Mouse (Mus musculus) neural tube, embryonic 12.5 days (tissue): ENCODE measurements around the gene Pnmt. TPM values are rescaled to one million over a fixed set of nuclear protein-coding genes. Genes with fewer than 3 reads are reported as not detected.

Source experiments
- ATAC-seq: fragments of 200-750 bp; cut with Nextera tagmentation; 2 replicates; pipeline ENCODE4 v1.8.0; 2017; ENCODE audit warnings: low read depth, mild to moderate bottlenecking, moderate TSS enrichment, moderate library complexity; ENCODE audit not compliant: low FRiP score
- H3K27ac ChIP-seq: fragments of 300-500 bp; sonication (generic); 2 replicates; pipeline ENCODE4 v1.5.1; 2016
- H3K27me3 ChIP-seq: fragments of 300-500 bp; sonication (generic); replicated peaks from 2 replicates; pipeline ENCODE4 v1.6.1; 2016; ENCODE audit warnings: mild to moderate bottlenecking
- H3K36me3 ChIP-seq: fragments of 300-500 bp; sonication (generic); 2 replicates; pipeline ENCODE4 v1.6.1; 2016; ENCODE audit warnings: mild to moderate bottlenecking
- H3K4me1 ChIP-seq: fragments of 300-500 bp; sonication (generic); 2 replicates; pipeline ENCODE4 v1.6.1; 2016
- H3K4me2 ChIP-seq: fragments of 300-500 bp; sonication (generic); replicated peaks from 2 replicates; pipeline ENCODE4 v1.6.1; 2016; ENCODE audit warnings: mild to moderate bottlenecking
- H3K4me3 ChIP-seq: fragments of 300-500 bp; sonication (generic); 2 replicates; pipeline ENCODE4 v1.5.1; 2016
- H3K9ac ChIP-seq: fragments of 300-500 bp; sonication (generic); 2 replicates; pipeline ENCODE4 v1.6.1; 2016; ENCODE audit warnings: mild to moderate bottlenecking
- H3K9me3 ChIP-seq: fragments of 300-500 bp; sonication (generic); 2 replicates; pipeline ENCODE4 v1.6.1; 2016; ENCODE audit warnings: mild to moderate bottlenecking
- WGBS: fragments of 180-500 bp; shearing (Covaris S2); methylation state at CpG from one replicate; pipeline ENCODE4 v1.1.7; 2016; 5-methylcytosine and 5-hydroxymethylcytosine counted together
- polyA plus RNA-seq: library from polyadenylated mRNA; unstranded; fragments of >200 nt; fragmentation: Nextera tagmentation; extraction: Ambion mirVana; gene quantifications from 2 replicates; pipeline ENCODE4 v1.2.1, GENCODE M21; 2016

The Pnmt gene
- polyA plus RNA-seq, 1 experiment from 2014 or later, result 0.49 TPM

- peak overlapping the region; percentile 66 for H3K27ac ChIP-seq
- ATAC-seq, result no peak
- peaks cover 43% of the 10 kb centered on the region for H3K4me1 ChIP-seq
- WGBS, result 40% methylated on average over 9 of the region's 9 CpGs
- H3K4me3 ChIP-seq, result no peak overlapping the region
- H3K36me3 ChIP-seq, result no peaks in the 10 kb centered on the region
- H3K27me3 ChIP-seq, result no peaks in the 10 kb centered on the region
- H3K9ac ChIP-seq, result peak overlapping the region; percentile 30
- peak overlapping the region; percentile 38 for H3K4me2 ChIP-seq
- H3K9me3 ChIP-seq, result no peaks in the 10 kb centered on the region
Measured at GRCm38 (mm10) chr11:98360866-98361521, 25.3 kb upstream of the Pnmt start.

DNA sequence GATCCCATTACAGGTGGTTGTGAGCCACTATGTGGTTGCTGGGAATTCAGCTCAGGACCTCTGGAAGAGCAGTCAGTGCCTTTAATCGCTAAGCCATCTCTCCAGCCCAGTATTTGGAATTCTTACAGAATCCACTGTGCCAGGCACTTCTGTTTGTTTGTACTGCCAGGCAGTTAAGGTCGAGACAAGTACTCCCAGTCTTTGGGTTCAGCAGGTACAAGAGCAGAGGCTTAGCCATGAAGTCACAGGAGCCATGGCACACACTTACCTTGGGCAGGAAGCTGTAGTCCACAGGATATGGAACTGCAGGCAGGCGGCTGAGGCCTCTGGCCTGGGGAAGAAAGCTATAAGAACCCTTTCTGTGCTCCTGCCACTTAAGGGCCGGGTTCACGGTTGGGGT is 22.4 kb upstream of the Pnmt start:
- peaks cover 33% of the 10 kb centered on the region for H3K4me1 ChIP-seq
- no peaks in the 10 kb centered on the region for H3K36me3 ChIP-seq
- WGBS, result 89% methylated on average over 5 of the region's 5 CpGs
- no peaks in the 10 kb centered on the region for H3K9me3 ChIP-seq
- no peak overlapping the region for H3K4me2 ChIP-seq
- H3K9ac ChIP-seq, result no peak overlapping the region
- no peaks in the 10 kb centered on the region for H3K27me3 ChIP-seq
- ATAC-seq, result no peak
- no peak overlapping the region for H3K4me3 ChIP-seq
- H3K27ac ChIP-seq, result no peak overlapping the region

GRCm38 (mm10) chr11:98364410-98364809 is 21.8 kb upstream of the Pnmt start:
- ATAC-seq, result no peak
- no peak overlapping the region for H3K4me2 ChIP-seq
- no peaks in the 10 kb centered on the region for H3K27me3 ChIP-seq
- H3K9ac ChIP-seq, result no peak overlapping the region
- H3K36me3 ChIP-seq, result no peaks in the 10 kb centered on the region
- H3K9me3 ChIP-seq, result no peaks in the 10 kb centered on the region
- 96% methylated on average over 5 of the region's 5 CpGs for WGBS
- H3K4me1 ChIP-seq, result peaks cover 28% of the 10 kb centered on the region
- H3K27ac ChIP-seq, result no peak overlapping the region
- H3K4me3 ChIP-seq, result no peak overlapping the region

GRCm38 (mm10) chr11:98366290-98366689 is 20.0 kb upstream of the Pnmt start:
- Histone ChIP-seq H3K9ac (no peak overlapping the region), H3K9me3 (no peaks in the 10 kb centered on the region), H3K4me3 (no peak overlapping the region), H3K4me2 (no peak overlapping the region), H3K4me1 (peaks cover 22% of the 10 kb centered on the region), H3K36me3 (no peaks in the 10 kb centered on the region), H3K27ac (no peak overlapping the region), H3K27me3 (no peaks in the 10 kb centered on the region)
- 75% methylated on average over 10 of the region's 10 CpGs for WGBS
- no peak for ATAC-seq

GRCm38 (mm10) chr11:98367171-98367862 is 18.9 kb upstream of the Pnmt start:
- 89% methylated on average over 10 of the region's 10 CpGs for WGBS
- Histone ChIP-seq H3K9me3 (no peaks in the 10 kb centered on the region), H3K27ac (no peak overlapping the region), H3K4me3 (no peak overlapping the region), H3K4me2 (no peak overlapping the region), H3K27me3 (no peaks in the 10 kb centered on the region), H3K4me1 (peaks cover 21% of the 10 kb centered on the region), H3K36me3 (no peaks in the 10 kb centered on the region), H3K9ac (no peak overlapping the region)
- ATAC-seq, result no peak

GRCm38 (mm10) chr11:98367863-98368186 is 18.4 kb upstream of the Pnmt start:
- H3K27ac ChIP-seq, result no peak overlapping the region
- no peaks in the 10 kb centered on the region for H3K36me3 ChIP-seq
- no peaks in the 10 kb centered on the region for H3K9me3 ChIP-seq
- 89% methylated on average over 7 of the region's 7 CpGs for WGBS
- no peaks in the 10 kb centered on the region for H3K27me3 ChIP-seq
- no peak for ATAC-seq
- H3K4me1 ChIP-seq, result peaks cover 21% of the 10 kb centered on the region
- H3K9ac ChIP-seq, result no peak overlapping the region
- no peak overlapping the region for H3K4me2 ChIP-seq
- H3K4me3 ChIP-seq, result no peak overlapping the region

GRCm38 (mm10) chr11:98369337-98369736 is 16.9 kb upstream of the Pnmt start:
- Histone ChIP-seq H3K36me3 (peaks cover 1% of the 10 kb centered on the region; the same call in 1 of the 2 replicates), H3K4me2 (no peak overlapping the region), H3K27me3 (no peaks in the 10 kb centered on the region), H3K9ac (no peak overlapping the region), H3K27ac (no peak overlapping the region), H3K9me3 (no peaks in the 10 kb centered on the region), H3K4me3 (no peak overlapping the region), H3K4me1 (peaks cover 21% of the 10 kb centered on the region)
- WGBS, result 87% methylated on average over 6 of the region's 6 CpGs
- no peak for ATAC-seq

- Histone ChIP-seq H3K27me3 (no peaks in the 10 kb centered on the region), H3K4me2 (no peak overlapping the region), H3K4me1 (peaks cover 21% of the 10 kb centered on the region), H3K9ac (no peak overlapping the region), H3K27ac (no peak overlapping the region), H3K36me3 (peaks cover 14% of the 10 kb centered on the region), H3K4me3 (no peak overlapping the region), H3K9me3 (no peaks in the 10 kb centered on the region)
- ATAC-seq, result no peak
- WGBS, result 84% methylated on average over 2 of the region's 2 CpGs
Measured at GRCm38 (mm10) chr11:98370588-98370987, 15.7 kb upstream of the Pnmt start.

- Histone ChIP-seq H3K27ac (no peak overlapping the region), H3K4me1 (peaks cover 21% of the 10 kb centered on the region), H3K9ac (no peak overlapping the region; the same call in 1 of the 2 replicates), H3K36me3 (peaks cover 25% of the 10 kb centered on the region), H3K4me3 (no peak overlapping the region), H3K27me3 (no peaks in the 10 kb centered on the region), H3K4me2 (peak overlapping the region; percentile 18; the same call in 1 of the 2 replicates), H3K9me3 (no peaks in the 10 kb centered on the region)
- 26% methylated on average over 10 of the region's 10 CpGs for WGBS
- peak; percentile 61; the same call in 1 of the 2 replicates for ATAC-seq
Measured at GRCm38 (mm10) chr11:98371556-98372240, 14.6 kb upstream of the Pnmt start.

DNA sequence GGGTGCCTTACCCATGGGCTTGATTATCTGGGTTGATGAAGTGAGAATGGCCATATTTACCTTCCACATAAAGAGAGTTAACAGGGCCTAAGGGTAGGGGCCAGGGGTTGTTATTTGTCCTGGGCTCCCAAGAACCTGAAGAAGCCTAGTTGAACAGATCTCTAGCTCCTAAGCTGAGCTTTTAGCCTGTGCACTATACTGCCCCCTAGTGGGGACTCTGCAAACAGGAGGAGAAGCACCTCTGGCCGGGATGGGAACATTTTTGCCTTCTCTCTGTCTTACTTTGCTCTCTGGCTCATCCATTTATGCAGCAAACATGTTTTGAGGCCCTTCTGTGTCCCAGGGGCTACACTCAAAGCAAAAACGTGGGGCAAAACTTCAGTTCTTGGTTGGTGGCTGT is 13.8 kb upstream of the Pnmt start:
- no peak for ATAC-seq
- H3K9me3 ChIP-seq, result no peaks in the 10 kb centered on the region
- peaks cover 32% of the 10 kb centered on the region for H3K36me3 ChIP-seq
- no peak overlapping the region for H3K4me2 ChIP-seq
- no peak overlapping the region for H3K9ac ChIP-seq
- H3K4me3 ChIP-seq, result no peak overlapping the region
- peaks cover 21% of the 10 kb centered on the region for H3K4me1 ChIP-seq
- H3K27ac ChIP-seq, result no peak overlapping the region
- 10% methylated on average over 2 of the region's 2 CpGs for WGBS
- H3K27me3 ChIP-seq, result no peaks in the 10 kb centered on the region

- no peak overlapping the region for H3K9ac ChIP-seq
- WGBS, result 90% methylated on average over 6 of the region's 6 CpGs
- no peaks in the 10 kb centered on the region for H3K27me3 ChIP-seq
- H3K9me3 ChIP-seq, result no peaks in the 10 kb centered on the region
- no peak for ATAC-seq
- H3K4me3 ChIP-seq, result no peak overlapping the region
- H3K36me3 ChIP-seq, result peaks cover 41% of the 10 kb centered on the region
- peaks cover 21% of the 10 kb centered on the region for H3K4me1 ChIP-seq
- no peak overlapping the region for H3K4me2 ChIP-seq
- no peak overlapping the region for H3K27ac ChIP-seq
Measured at GRCm38 (mm10) chr11:98373244-98373643, 13.0 kb upstream of the Pnmt start.

DNA sequence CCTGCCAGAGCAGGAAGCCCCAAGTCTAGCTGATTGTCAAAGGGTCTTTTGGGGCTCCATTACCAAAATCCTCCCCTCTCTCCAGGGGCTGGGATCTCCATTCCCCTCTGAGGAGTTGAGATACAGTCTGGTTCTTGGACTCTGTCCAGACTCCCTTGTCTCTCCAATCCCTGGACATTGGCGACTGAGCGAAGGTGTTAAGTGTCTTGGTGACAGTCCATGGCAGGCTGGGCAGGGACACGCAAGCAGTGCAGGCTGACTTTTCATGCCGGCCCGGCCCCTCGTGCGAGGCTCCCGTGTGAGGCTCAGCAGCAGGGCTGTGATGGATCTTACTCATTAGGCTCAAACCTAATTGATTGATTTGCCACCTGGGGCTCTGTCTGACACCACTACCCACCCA is 12.0 kb upstream of the Pnmt start:
- H3K4me2 ChIP-seq, result no peak overlapping the region
- peaks cover 21% of the 10 kb centered on the region for H3K4me1 ChIP-seq
- no peaks in the 10 kb centered on the region for H3K9me3 ChIP-seq
- no peak overlapping the region for H3K9ac ChIP-seq
- no peak for ATAC-seq
- H3K4me3 ChIP-seq, result no peak overlapping the region
- 87% methylated on average over 8 of the region's 8 CpGs for WGBS
- no peaks in the 10 kb centered on the region for H3K27me3 ChIP-seq
- H3K27ac ChIP-seq, result no peak overlapping the region
- peaks cover 51% of the 10 kb centered on the region for H3K36me3 ChIP-seq
